Mouse (Mus musculus): ENCODE results near the gene Myh3.

Gene Myh3

DNA sequence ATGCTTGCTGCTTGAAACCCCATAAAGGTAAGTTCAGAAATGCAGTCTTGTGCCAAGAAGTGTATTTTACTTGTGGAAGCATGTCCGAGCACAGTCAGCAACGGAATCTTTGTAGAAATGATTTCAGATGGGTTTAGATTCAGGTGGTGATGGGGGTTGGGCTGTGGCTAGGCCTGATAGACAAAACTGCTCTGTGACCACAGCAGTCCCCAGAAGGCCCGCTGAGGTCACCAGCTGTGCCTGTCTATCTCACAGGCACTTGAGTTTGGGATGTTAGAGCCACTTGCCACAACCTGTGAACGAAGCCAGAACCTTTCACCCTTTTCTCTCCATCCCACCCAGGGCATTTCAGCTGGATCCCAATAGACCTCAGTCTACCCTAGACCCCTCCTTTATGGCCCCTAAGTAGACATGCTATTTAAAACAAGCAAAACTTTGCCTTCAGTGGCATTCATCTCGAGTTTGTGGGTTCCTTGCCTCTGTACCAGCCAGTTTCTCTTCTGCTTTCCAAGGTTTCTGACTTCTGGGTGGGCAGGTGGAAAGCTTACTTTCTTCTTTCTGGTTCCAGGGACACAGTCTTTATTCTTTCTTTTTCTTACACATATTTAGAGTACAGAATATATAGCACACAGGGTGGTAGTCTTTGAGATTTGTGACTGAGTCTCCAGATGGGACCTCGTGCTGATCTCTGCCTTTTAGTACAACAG is 66.6 kb downstream of the Myh3 start:
- no peak for DNase-seq (ENCODE audit: low spot score)

DNA sequence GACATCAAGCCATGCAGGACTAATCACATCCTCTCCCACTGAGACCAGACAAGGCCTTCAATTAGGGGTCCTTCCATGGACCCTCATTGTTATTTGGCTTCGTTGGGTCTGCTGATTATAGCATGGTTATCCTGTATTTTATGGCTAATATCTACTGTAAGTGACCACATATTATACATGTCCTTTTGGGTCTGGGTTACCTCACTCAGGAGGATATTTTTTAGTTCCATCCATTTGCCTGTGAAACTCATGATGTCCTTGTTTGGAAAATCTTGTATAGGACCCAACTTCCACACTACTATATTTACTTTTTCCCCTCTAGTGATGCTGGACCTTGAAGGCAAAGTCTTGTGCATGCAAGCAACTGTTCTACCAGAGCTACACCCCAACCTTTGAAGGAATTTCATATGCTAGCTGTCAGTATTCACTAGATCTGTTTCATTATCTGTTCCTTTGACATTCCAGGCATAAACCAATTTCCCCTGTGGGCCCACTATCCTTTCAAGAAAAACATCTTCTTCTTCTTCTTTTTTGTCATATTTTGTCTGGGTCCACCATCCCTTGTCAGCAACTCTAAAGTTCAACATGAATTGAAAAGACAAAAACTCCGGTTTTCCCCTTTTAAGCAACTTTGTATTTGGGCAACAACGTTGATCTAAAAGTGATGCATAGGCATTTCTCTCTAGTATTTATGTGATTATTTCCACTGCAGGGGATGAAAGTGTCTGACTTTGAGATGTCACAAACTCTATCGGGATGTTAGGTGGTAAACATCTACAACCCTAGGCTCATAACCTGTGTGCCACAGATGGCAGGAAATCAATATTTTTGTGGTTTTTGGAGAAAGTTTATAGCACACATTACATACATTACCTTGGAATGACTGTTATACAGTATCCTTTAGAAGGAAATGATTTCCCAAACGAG is 67.6 kb downstream of the Myh3 start:
- no peak for DNase-seq (ENCODE audit: low spot score)

DNA sequence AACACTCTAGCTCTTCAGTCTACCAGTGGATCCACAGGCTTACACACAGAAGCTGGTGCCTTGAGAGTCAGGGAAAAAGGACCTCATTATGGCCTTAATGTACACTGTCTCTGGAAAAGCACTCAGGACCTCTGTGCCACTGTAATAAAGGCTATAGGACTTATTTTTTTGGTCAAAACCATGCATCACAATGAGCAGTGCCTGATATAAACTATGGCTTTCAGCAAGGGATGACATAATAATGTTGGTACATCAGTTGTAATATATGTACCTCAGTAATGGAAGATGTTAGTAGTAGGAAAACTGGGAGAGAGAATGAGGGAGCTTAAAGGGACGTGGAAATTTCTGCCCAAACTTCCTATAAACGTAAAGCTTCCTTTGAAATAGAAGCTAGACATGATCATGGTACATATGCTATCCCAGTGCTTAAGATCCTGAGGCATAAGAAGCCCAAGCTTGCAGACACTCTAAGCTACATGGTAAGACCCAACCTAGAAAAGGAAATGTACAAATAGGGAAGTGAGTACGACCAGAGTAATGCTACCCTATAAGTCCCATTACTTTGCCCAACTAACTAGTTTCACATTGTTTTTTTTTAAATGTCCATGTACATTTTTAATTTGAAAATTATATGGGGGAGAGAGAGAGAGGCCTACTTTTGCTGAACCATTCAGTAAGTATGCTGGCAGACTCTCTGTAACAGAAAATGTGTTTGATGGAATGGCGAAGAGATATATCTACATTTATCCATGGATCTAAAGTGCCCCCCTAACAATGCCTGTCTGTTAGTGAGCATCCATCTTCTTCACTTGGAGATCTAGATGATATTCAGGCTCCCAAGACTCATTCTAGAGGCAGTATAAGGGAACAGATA is 68.5 kb downstream of the Myh3 start:
- DNase-seq (ENCODE audit: low spot score) = no peak

DNA sequence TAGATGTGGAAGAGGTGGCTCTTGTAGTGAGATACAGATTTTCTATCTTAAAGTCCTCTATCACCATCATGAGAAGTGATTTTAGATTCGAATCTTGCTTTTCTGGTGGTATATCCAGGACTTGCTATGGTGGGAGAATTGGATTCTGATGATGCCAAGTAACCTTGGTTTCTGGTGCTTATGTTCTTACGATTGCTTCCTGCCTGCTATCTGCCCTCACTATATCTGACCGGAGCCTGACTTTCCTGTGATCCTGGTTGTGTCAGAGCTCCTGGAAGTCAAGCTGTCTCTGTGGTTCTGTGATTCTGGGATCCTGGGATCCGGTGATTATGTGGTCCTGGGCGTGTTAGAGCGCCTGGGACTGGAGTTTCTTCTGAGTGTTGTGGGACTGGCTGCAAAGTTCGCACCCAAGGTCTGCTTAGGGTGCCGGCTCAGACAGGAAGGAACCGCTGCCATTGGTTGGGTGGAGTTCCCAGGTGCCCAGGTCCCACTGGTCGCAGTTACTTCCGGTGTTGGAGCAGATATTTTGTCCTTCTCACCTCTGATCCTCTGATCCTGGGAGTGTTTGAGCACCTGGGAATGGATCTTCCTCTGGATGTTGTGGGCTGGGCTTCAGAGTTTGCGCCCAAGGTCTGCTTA is 69.3 kb downstream of the Myh3 start:
- no peak for DNase-seq (ENCODE audit: low spot score)

DNA sequence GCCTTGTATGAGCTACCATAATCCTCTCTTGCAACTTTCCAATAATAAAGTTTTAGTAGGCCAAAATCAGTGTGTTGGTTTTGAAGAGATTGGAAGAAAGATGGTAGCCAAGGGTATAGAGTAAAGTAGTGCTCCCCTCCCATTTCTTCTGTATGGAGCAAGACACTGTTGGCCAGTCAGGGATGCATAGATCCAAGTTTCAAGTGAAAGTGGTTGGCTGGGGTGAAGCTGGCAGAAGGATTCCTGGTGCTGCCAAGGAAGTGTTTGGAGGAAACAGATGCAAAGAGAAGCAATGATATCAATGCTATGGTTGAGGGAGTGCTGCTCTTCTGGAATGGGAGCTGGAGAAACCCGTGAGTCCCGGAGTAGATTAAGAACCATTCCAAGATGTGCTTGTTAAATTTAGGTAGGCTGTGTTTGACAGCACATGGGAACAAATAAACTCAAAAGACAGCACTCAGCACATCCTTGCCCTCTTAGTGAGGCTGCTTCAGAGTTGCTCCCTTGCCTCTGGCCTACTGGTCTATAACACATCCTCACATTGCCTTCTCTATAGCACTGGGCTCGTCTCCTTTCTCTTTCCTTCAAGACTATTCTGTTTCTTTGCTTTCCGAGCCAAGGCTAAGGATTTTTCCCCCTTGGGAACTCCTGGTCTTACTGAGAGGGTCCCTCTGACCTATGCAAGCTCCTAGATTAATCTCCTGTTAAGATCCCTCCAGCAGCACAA is 70.3 kb downstream of the Myh3 start:
- DNase-seq (ENCODE audit: low spot score) = no peak

DNA sequence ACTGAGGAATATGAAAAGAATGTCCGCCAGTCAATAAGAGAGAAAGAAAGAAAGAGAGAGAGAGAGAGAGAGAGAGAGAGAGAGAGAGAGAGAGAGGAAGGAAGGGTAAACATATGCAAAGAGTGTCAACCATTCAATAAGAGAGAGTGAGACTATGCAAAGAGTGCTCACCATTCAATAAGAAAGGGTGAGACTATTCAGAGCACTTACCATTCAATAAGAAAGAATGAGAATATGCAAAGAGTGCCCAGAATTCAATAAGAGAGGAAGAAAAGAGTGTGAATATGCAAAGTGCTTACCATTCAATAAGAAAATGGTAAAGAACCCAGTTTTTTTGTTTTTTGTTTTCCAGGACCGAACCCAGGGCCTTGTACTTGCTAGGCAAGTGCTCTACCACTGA is 72.1 kb downstream of the Myh3 start:
- no peak for DNase-seq (ENCODE audit: low spot score)

DNA sequence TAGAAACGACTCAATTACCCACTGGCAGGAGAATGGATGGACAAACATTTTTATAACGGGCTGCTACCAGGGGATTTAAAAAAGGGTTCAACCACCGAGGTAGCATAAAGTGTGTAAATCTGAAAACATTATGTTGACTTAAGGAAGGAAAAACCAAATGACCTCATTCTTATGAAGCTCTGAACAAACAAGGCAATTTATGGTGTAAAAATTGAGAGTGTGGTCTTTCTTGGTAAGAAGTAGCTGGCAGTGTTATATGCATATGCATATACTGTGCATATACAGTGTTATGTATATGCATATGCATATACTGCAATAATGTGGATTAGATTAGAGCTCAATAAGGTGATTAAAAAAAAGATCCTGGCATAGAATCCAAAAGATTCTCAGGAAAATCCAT is 73.1 kb downstream of the Myh3 start:
- DNase-seq (ENCODE audit: low spot score) = no peak
